Mouse (Mus musculus): ENCODE measurements around the gene Il17re.

GRCm38 (mm10) chr6:113426696-113427095 lies 31.6 kb upstream of the Il17re start:
- no peak for TF ChIP-seq CTCF (IDR thresholded peaks at IDR 0.05; ENCODE audit: control insufficient read depth, insufficient read depth, insufficient read length)
- TF ChIP-seq MYOD1 (IDR thresholded peaks at IDR 0.05; ENCODE audit: control insufficient read depth, insufficient read length, low read depth), result no peak
- TF ChIP-seq MAX (IDR thresholded peaks at IDR 0.05), result no peak
- TF ChIP-seq CEBPB (IDR thresholded peaks at IDR 0.05; ENCODE audit: low read depth), result no peak
- TF ChIP-seq USF1 (IDR thresholded peaks at IDR 0.05; ENCODE audit: low read depth), result no peak
- no peak for TF ChIP-seq FOSL1 (IDR thresholded peaks at IDR 0.05; ENCODE audit: insufficient read depth, low read length, poor library complexity, severe bottlenecking)
- TF ChIP-seq MYOG (IDR thresholded peaks at IDR 0.05; ENCODE audit: control insufficient read depth, extremely low read depth, insufficient read length), result no peak
